Mouse (Mus musculus): ENCODE data around the gene Bpifb9b.
"Not testable (repeated sequence)": the region's sequence is repeated elsewhere in the genome, so short reads cannot be mapped to it uniquely, and the experiment has no call there.

DNA sequence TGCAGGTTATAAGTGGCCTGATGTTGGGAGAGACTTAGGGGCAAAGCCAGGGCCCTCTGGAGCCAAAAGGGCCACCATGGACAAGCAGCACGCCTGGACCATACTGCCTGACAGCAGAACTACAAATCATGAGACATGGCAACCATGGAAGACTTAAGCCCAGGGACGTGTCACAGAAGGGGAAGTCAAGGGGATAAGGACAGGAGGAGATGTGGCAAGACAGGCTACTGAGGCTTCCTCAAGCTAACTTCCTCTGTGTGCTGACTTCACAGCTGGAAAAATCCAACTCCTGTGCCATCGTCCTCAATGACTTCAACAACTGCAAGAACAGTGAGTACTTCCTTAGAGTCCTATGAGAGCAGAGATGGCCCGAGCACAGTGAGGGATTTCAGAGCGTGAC is 6.7 kb downstream of the Bpifb9b start:
- not testable (repeated sequence) for TF ChIP-seq CTCF (conservative IDR thresholded peaks at IDR 0.05; ENCODE audit: low read length); POU5F1 (IDR thresholded peaks at IDR 0.05; ENCODE audit: borderline replicate concordance, low read length); NANOG (IDR thresholded peaks at IDR 0.05; ENCODE audit: borderline replicate concordance, low read length)

Data from E14TG2a.4 (cell line).